Mouse (Mus musculus): ENCODE measurements around the gene Fbxo9.
"Not testable (repeated sequence)": the region's sequence is repeated elsewhere in the genome, so short reads cannot be mapped to it uniquely, and the experiment has no call there.

Gene Fbxo9

GRCm38 (mm10) chr9:78108796-78109239 lies at the start of gene Fbxo9, which contains the start of gene Ick:
TSS of gene Fbxo9 (minus strand) at chr9:78109065.
TSS of gene Ick (plus strand) at chr9:78109192.
- DNase-seq (ENCODE audit: low spot score): peak; percentile 49

GRCm38 (mm10) chr9:78157221-78157620 lies 48.4 kb upstream of the Fbxo9 start:
- no peak for DNase-seq (ENCODE audit: low spot score)

GRCm38 (mm10) chr9:78154211-78154977 lies 45.5 kb upstream of the Fbxo9 start:
- DNase-seq (ENCODE audit: low spot score): no peak

GRCm38 (mm10) chr9:78149770-78150169 lies 40.9 kb upstream of the Fbxo9 start:
- DNase-seq (ENCODE audit: low spot score): not testable (repeated sequence)

GRCm38 (mm10) chr9:78148149-78148548 lies 39.3 kb upstream of the Fbxo9 start:
- no peak for DNase-seq (ENCODE audit: low spot score)

- no peak for DNase-seq (ENCODE audit: low spot score)
Measured at GRCm38 (mm10) chr9:78146627-78147026, 37.8 kb upstream of the Fbxo9 start.

GRCm38 (mm10) chr9:78146099-78146498 lies 37.2 kb upstream of the Fbxo9 start:
- DNase-seq (ENCODE audit: low spot score): no peak

- DNase-seq (ENCODE audit: low spot score): no peak
Measured at GRCm38 (mm10) chr9:78139463-78139862, 30.6 kb upstream of the Fbxo9 start.

GRCm38 (mm10) chr9:78138044-78138676 lies 29.3 kb upstream of the Fbxo9 start:
- no peak for DNase-seq (ENCODE audit: low spot score)

GRCm38 (mm10) chr9:78135658-78136057 lies 26.8 kb upstream of the Fbxo9 start:
- DNase-seq (ENCODE audit: low spot score): no peak

GRCm38 (mm10) chr9:78126643-78127042 lies 17.8 kb upstream of the Fbxo9 start:
- DNase-seq (ENCODE audit: low spot score): no peak

GRCm38 (mm10) chr9:78126007-78126406 lies 17.1 kb upstream of the Fbxo9 start:
- DNase-seq (ENCODE audit: low spot score): no peak

GRCm38 (mm10) chr9:78124297-78124696 lies 15.4 kb upstream of the Fbxo9 start:
- DNase-seq (ENCODE audit: low spot score): no peak

GRCm38 (mm10) chr9:78122939-78123712 lies 14.3 kb upstream of the Fbxo9 start:
- DNase-seq (ENCODE audit: low spot score): no peak

GRCm38 (mm10) chr9:78121985-78122384 lies 13.1 kb upstream of the Fbxo9 start:
- DNase-seq (ENCODE audit: low spot score): no peak

GRCm38 (mm10) chr9:78121358-78121757 lies 12.5 kb upstream of the Fbxo9 start:
- no peak for DNase-seq (ENCODE audit: low spot score)

GRCm38 (mm10) chr9:78117690-78118089 lies 8.8 kb upstream of the Fbxo9 start:
- DNase-seq (ENCODE audit: low spot score): no peak

- no peak for DNase-seq (ENCODE audit: low spot score)
Measured at GRCm38 (mm10) chr9:78115746-78116145, 6.9 kb upstream of the Fbxo9 start.

- no peak for DNase-seq (ENCODE audit: low spot score)
Measured at GRCm38 (mm10) chr9:78113538-78113885, 4.6 kb upstream of the Fbxo9 start.

- peak; percentile 75 for DNase-seq (ENCODE audit: low spot score)
Measured at GRCm38 (mm10) chr9:78112770-78113537, 4.1 kb upstream of the Fbxo9 start.

GRCm38 (mm10) chr9:78111456-78111855 lies 2.6 kb upstream of the Fbxo9 start:
- no peak for DNase-seq (ENCODE audit: low spot score)

GRCm38 (mm10) chr9:78109656-78110055 lies 791 bp upstream of the Fbxo9 start:
- DNase-seq (ENCODE audit: low spot score): no peak

All from urinary bladder, postnatal 10 days (tissue).